25 mouse cellular contexts compared by ENCODE assay signal in the genomic region with DNA sequence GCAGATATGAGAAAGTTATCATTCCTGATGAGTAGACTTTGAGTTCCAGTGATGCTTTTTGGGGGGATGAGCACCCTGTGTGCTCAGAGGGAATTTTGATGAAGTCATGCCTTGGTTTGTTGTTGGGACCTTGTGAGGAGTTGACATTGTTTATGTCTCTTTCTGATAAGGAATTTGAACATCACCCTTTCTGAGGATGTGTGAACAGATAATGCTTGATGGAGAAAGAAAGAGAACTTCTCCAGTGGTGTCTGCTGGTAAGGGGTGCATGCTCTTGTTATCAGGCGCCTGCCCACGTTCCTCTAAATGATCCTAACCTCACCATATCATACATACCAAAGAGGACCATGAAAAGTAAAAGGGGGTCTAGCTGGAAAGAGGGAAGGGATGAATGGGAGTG.
"Had no signal": no experiment of that assay in that cellular context is flagged by ENCODE, and none has a peak within 500 bp of the region (broad histone marks: within the 10 kb centered on the region; RNA-seq: fewer than 3 reads in every experiment).

No protein-coding gene starts in this region.

- H3K9ac ChIP-seq: embryonic facial prominence, embryonic 12.5 days; embryonic facial prominence, embryonic 13.5 days; embryonic facial prominence, embryonic 15.5 days; forebrain, embryonic 12.5 days; forebrain, embryonic 13.5 days; forebrain, embryonic 15.5 days; forebrain, postnatal 0 days had no signal

- H3K36me3 ChIP-seq: embryonic facial prominence, embryonic 10.5 days; embryonic facial prominence, embryonic 12.5 days; embryonic facial prominence, embryonic 13.5 days; embryonic facial prominence, embryonic 15.5 days; forebrain, embryonic 10.5 days; forebrain, embryonic 12.5 days; forebrain, embryonic 15.5 days had no signal

- H3K9me3 ChIP-seq: embryonic facial prominence, embryonic 10.5 days; embryonic facial prominence, embryonic 12.5 days; embryonic facial prominence, embryonic 13.5 days; embryonic facial prominence, embryonic 15.5 days; forebrain, embryonic 10.5 days; forebrain, embryonic 12.5 days; forebrain, embryonic 13.5 days; forebrain, embryonic 15.5 days had no signal

- H3K27ac ChIP-seq: embryonic facial prominence, embryonic 10.5 days; embryonic facial prominence, embryonic 12.5 days; embryonic facial prominence, embryonic 13.5 days; embryonic facial prominence, embryonic 15.5 days; forebrain, embryonic 10.5 days; forebrain, embryonic 12.5 days; forebrain, embryonic 13.5 days; forebrain, embryonic 15.5 days; gastrocnemius, adult 2 months; heart, adult 2 months had no signal

- DNase-seq: cerebellum, adult 9-10 months; cerebellum, adult 9-11 months; cerebellum, postnatal 10 days; cerebellum, postnatal 14 days; cerebellum, postnatal 25 days; cerebellum, postnatal 36 days; embryo, embryonic 11 days; forebrain, postnatal 0 days; gastrocnemius, adult 2 months; gastrocnemius, postnatal 10 days; gastrocnemius, postnatal 14 days; gastrocnemius, postnatal 25 days; gastrocnemius, postnatal 36 days; heart, adult 11 months; heart, adult 18-20 months; heart, adult 2 months had no signal

- H3K27me3 ChIP-seq: embryonic facial prominence, embryonic 12.5 days; embryonic facial prominence, embryonic 13.5 days; embryonic facial prominence, embryonic 15.5 days; forebrain, embryonic 12.5 days; forebrain, embryonic 13.5 days; forebrain, embryonic 15.5 days had no signal

- H3K4me3 ChIP-seq: embryonic facial prominence, embryonic 10.5 days; embryonic facial prominence, embryonic 12.5 days; embryonic facial prominence, embryonic 13.5 days; embryonic facial prominence, embryonic 15.5 days; erythroblast, embryonic 14.5 days; forebrain, embryonic 10.5 days; forebrain, embryonic 12.5 days; forebrain, embryonic 13.5 days; forebrain, embryonic 15.5 days; gastrocnemius, adult 2 months; heart, adult 2 months had no signal
